Mouse (Mus musculus): ENCODE results near the gene Slc6a16. TPM values are rescaled to one million over a fixed set of nuclear protein-coding genes. Genes with fewer than 3 reads are reported as not detected.
"Not testable (repeated sequence)": the region's sequence is repeated elsewhere in the genome, so short reads cannot be mapped to it uniquely, and the experiment has no call there.

Gene Slc6a16
- polyA plus RNA-seq, 1 experiment from 2014 or later = 0.27 TPM

DNA sequence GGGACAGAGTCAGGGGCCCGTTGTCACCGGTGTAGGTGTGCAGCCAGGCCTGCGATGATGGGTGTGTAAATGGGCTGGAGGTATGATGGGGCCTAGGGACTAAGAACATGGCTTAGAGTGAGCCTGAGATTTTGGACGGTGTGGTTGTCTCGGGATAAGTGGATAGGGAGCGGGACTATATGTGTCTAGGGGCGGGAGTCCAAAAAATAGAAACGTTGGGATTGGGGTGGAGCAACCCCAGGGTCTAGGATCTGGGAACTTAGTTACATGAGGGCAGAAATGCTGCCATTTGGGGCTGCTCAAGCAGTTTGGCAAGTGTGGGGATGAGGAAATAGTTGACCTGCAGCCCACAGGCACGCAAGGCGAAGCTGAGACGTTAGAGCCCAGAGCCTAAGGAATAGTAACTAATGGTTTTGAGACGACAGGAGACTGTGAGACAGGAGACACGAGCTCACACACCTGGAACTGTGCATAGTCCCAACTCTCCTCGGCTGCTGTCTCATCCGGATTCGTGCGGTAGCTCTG, 5.2 kb upstream of the Slc6a16 start:
- Histone ChIP-seq H3K27me3 (peaks cover 64% of the 10 kb centered on the region), H3K27ac (replicated peaks) (peak overlapping the region; percentile 39; the same call in 1 of the 2 replicates), H3K36me3 (peaks cover 15% of the 10 kb centered on the region), H3K9me3 (no peaks in the 10 kb centered on the region), H3K4me2 (peak overlapping the region; percentile 41), H3K4me1 (replicated peaks) (peaks cover 34% of the 10 kb centered on the region), H3K9ac (peak overlapping the region; percentile 38; the same call in 1 of the 2 replicates), H3K4me3 (no peak overlapping the region)
- ATAC-seq (ENCODE audit: low read depth) = peak; percentile 21; the same call in 1 of the 2 replicates
- WGBS = 30% methylated on average over 17 of the region's 17 CpGs

DNA sequence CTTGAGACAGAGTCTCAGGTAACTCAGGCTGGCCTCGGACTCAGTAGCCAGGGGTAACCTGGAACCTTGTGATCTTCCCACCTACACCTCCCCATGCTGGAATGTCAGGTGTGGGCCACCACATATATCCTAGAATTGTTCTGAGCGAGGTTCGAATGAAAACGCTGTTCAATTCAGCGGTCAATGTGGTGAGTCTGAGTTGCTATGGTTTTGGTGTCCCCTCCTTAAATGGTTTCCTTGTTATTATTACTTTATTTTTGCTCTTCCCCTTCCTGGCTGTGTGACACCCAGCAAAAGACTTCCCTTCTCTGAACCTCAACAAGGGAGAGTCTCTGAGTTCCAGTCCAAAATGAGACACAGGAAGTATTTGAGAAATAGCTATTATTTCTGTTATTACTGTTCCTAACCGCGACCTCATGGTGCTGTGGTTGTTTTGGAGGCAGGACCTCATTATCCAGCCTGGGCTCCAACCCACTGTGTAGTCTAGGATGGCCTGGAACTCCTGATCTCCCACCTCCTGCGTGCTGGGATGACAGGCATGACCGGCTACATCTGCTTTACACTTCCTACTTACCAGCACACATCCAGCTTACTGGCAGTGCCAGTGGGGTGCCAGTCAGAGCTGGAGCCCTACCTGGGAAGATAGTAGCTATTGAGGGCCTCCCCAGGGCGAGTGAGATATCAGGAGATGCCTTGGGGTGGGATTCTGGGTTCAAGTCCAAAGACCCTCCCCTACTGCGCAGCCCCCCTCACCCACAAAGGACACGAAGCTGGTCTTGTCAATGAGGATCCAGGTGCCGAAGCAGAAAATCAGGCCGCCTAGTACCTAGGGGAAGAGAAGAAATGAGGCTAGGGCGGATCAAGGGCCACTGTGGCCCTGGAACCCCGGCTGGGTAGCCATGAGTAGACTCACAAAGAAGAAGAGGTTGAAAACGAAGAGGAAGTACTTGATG, 2.9 kb upstream of the Slc6a16 start:
- Histone ChIP-seq H3K27me3 (peaks cover 78% of the 10 kb centered on the region), H3K9ac (no peak overlapping the region), H3K9me3 (no peaks in the 10 kb centered on the region), H3K27ac (replicated peaks) (no peak overlapping the region), H3K4me2 (no peak overlapping the region), H3K4me3 (no peak overlapping the region), H3K36me3 (0 out of 2 replicates have a peak, but pooled peaks cover under 1% of the 10 kb centered on the region), H3K4me1 (replicated peaks) (peaks cover 38% of the 10 kb centered on the region)
- 74% methylated on average over 17 of the region's 17 CpGs for WGBS
- no peak for ATAC-seq (ENCODE audit: low read depth)

- 37% methylated on average over 20 of the region's 20 CpGs for WGBS
- Histone ChIP-seq H3K9me3 (no peaks in the 10 kb centered on the region), H3K27me3 (peaks cover 75% of the 10 kb centered on the region), H3K4me2 (no peak within 1 kb of the TSS), H3K9ac (no peak within 1 kb of the TSS), H3K36me3 (no peaks in the 10 kb centered on the region), H3K27ac (replicated peaks) (no peak within 1 kb of the TSS), H3K4me1 (replicated peaks) (peaks cover 29% of the 10 kb centered on the region), H3K4me3 (no peak within 1 kb of the TSS)
- ATAC-seq (ENCODE audit: low read depth) = no peak
Measured at GRCm38 (mm10) chr7:45238723-45239496, 2.0 kb upstream of the Slc6a16 start, which contains the start of gene Cd37. Cd37 (minus strand) TSS chr7:45239115.

- peaks cover 17% of the 10 kb centered on the region for H3K4me1 ChIP-seq (replicated peaks)
- no peak overlapping the region for H3K9ac ChIP-seq
- H3K36me3 ChIP-seq = no peaks in the 10 kb centered on the region
- no peak overlapping the region for H3K27ac ChIP-seq (replicated peaks)
- 0 out of 2 replicates have a peak overlapping the region, but pooled peaks have one; percentile 69 for H3K4me2 ChIP-seq
- H3K4me3 ChIP-seq = no peak overlapping the region
- ATAC-seq (ENCODE audit: low read depth) = no peak
- 80% methylated on average over 7 of the region's 7 CpGs for WGBS
- no peaks in the 10 kb centered on the region for H3K9me3 ChIP-seq
- H3K27me3 ChIP-seq = peaks cover 63% of the 10 kb centered on the region
Measured at GRCm38 (mm10) chr7:45240109-45240508, 776 bp upstream of the Slc6a16 start.

GRCm38 (mm10) chr7:45241389-45241749, 484 bp downstream of the Slc6a16 start:
- peak overlapping the region; percentile 69 for H3K4me2 ChIP-seq
- peak overlapping the region; percentile 38 for H3K4me3 ChIP-seq
- H3K36me3 ChIP-seq = no peaks in the 10 kb centered on the region
- no peak overlapping the region for H3K27ac ChIP-seq (replicated peaks)
- ATAC-seq (ENCODE audit: low read depth) = no peak
- H3K9me3 ChIP-seq = no peaks in the 10 kb centered on the region
- H3K9ac ChIP-seq = no peak overlapping the region; the same call in 1 of the 2 replicates
- H3K27me3 ChIP-seq = peaks cover 53% of the 10 kb centered on the region
- WGBS = 76% methylated on average over 6 of the region's 6 CpGs
- H3K4me1 ChIP-seq (replicated peaks) = peaks cover 11% of the 10 kb centered on the region; the same call in 1 of the 2 replicates

DNA sequence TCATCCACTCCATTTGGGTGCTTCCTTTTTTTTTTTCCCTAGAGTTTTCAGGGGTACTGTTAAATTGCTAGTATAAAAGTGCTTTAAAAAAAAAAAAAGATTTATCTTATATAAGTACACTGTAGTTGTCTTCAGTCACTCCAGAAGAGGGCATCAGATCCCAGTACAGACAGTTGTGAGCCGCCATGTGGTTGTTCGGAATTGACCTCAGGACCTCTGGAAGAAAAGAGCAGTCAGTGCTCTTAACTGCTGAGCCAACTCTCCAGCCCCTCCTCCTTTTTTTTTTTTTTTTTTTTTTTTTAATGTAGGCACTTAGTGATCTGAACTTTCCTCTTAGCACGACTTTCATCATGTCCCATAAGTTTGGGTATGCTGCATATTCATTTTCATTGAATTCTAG, 6.8 kb downstream of the Slc6a16 start:
- no peaks in the 10 kb centered on the region for H3K27me3 ChIP-seq
- WGBS = 30% methylated on average over 3 of the region's 3 CpGs
- no peak overlapping the region for H3K4me2 ChIP-seq
- no peaks in the 10 kb centered on the region for H3K9me3 ChIP-seq
- H3K36me3 ChIP-seq = no peaks in the 10 kb centered on the region
- no peaks in the 10 kb centered on the region for H3K4me1 ChIP-seq (replicated peaks)
- H3K4me3 ChIP-seq = no peak overlapping the region
- no peak overlapping the region for H3K27ac ChIP-seq (replicated peaks)
- no peak overlapping the region for H3K9ac ChIP-seq
- no peak for ATAC-seq (ENCODE audit: low read depth)

- WGBS = 89% methylated on average over 8 of the region's 8 CpGs
- Histone ChIP-seq H3K27me3 (no peaks in the 10 kb centered on the region; the same call in 1 of the 2 replicates), H3K4me2 (no peak overlapping the region), H3K27ac (replicated peaks) (no peak overlapping the region), H3K9ac (no peak overlapping the region), H3K4me1 (replicated peaks) (no peaks in the 10 kb centered on the region), H3K9me3 (no peaks in the 10 kb centered on the region), H3K36me3 (no peaks in the 10 kb centered on the region), H3K4me3 (no peak overlapping the region)
- ATAC-seq (ENCODE audit: low read depth) = no peak
Measured at GRCm38 (mm10) chr7:45253806-45254205, 12.9 kb downstream of the Slc6a16 start.

GRCm38 (mm10) chr7:45255822-45256221, 14.9 kb downstream of the Slc6a16 start:
- not testable (repeated sequence) for ATAC-seq (ENCODE audit: low read depth); H3K36me3 ChIP-seq; H3K27me3 ChIP-seq; H3K9ac ChIP-seq; H3K9me3 ChIP-seq; H3K27ac ChIP-seq (replicated peaks); H3K4me3 ChIP-seq; H3K4me1 ChIP-seq (replicated peaks); H3K4me2 ChIP-seq
- WGBS = 83% methylated on average over 6 of the region's 7 CpGs

GRCm38 (mm10) chr7:45257063-45257840, 16.4 kb downstream of the Slc6a16 start:
- no peak overlapping the region for H3K27ac ChIP-seq (replicated peaks)
- H3K4me1 ChIP-seq (replicated peaks) = no peaks in the 10 kb centered on the region
- H3K9me3 ChIP-seq = no peaks in the 10 kb centered on the region
- H3K36me3 ChIP-seq = no peaks in the 10 kb centered on the region
- ATAC-seq (ENCODE audit: low read depth) = no peak
- H3K4me3 ChIP-seq = no peak overlapping the region
- no peak overlapping the region for H3K4me2 ChIP-seq
- H3K27me3 ChIP-seq = no peaks in the 10 kb centered on the region; the same call in 1 of the 2 replicates
- H3K9ac ChIP-seq = no peak overlapping the region; the same call in 1 of the 2 replicates
- WGBS = 64% methylated on average over 11 of the region's 11 CpGs

DNA sequence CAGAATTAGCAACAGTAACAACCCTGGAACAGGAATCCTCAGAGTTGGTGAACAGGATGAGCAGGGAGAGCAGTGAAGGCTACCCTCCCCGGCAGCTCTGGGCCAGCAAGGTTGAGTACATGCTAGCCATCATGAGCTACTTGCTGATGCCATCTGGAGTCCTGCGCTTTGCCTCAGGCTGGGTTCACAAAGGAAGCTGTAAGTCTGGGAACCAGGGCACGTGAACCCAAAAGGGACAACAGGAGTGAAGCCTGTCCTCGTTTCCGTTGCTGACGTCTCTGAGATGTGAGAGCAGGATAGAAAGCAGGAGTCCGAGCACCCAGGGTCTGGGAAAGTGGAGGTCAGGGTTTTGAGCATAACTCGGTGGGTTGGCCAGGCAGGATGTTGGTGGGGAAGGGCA, 18.4 kb downstream of the Slc6a16 start:
- H3K4me1 ChIP-seq (replicated peaks) = no peaks in the 10 kb centered on the region
- H3K9ac ChIP-seq = no peak overlapping the region
- H3K4me2 ChIP-seq = no peak overlapping the region
- no peak overlapping the region for H3K27ac ChIP-seq (replicated peaks)
- 84% methylated on average over 8 of the region's 8 CpGs for WGBS
- no peaks in the 10 kb centered on the region; the same call in 1 of the 2 replicates for H3K27me3 ChIP-seq
- ATAC-seq (ENCODE audit: low read depth) = no peak
- no peaks in the 10 kb centered on the region for H3K9me3 ChIP-seq
- H3K36me3 ChIP-seq = no peaks in the 10 kb centered on the region
- H3K4me3 ChIP-seq = no peak overlapping the region

DNA sequence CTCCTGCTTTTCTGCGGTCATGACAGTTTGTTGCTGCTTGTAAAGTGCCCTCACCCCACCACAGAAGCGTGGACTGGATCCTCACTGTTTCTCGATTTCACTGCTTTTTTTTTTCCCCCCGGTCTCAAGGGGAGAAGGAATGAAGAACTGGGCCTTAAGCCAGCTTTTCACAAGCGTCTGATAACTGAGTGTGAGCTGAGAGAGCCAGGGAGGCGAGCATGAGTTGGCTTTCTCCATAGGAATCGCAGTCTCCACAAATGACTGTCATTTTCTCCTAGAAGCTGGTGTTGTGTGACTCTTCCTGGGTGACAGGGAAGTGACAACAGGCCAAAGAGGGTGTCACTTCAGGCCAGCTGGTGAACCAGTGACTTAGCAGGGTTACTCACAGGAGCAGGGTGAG, 21.4 kb downstream of the Slc6a16 start:
- Histone ChIP-seq H3K27ac (replicated peaks) (no peak overlapping the region), H3K9me3 (no peaks in the 10 kb centered on the region)
- no peak for ATAC-seq (ENCODE audit: low read depth)

More for the DNA sequence above, 21.4 kb downstream of the Slc6a16 start:
- Histone ChIP-seq H3K9ac (no peak overlapping the region), H3K4me3 (no peak overlapping the region), H3K27me3 (no peaks in the 10 kb centered on the region; the same call in 1 of the 2 replicates), H3K4me2 (no peak overlapping the region), H3K36me3 (no peaks in the 10 kb centered on the region), H3K4me1 (replicated peaks) (no peaks in the 10 kb centered on the region)
- 56% methylated on average over 7 of the region's 7 CpGs for WGBS

All from neural tube, embryonic 13.5 days (tissue).